Mouse (Mus musculus): ENCODE results near the gene Hoxb8.

The Hoxb8 gene

DNA sequence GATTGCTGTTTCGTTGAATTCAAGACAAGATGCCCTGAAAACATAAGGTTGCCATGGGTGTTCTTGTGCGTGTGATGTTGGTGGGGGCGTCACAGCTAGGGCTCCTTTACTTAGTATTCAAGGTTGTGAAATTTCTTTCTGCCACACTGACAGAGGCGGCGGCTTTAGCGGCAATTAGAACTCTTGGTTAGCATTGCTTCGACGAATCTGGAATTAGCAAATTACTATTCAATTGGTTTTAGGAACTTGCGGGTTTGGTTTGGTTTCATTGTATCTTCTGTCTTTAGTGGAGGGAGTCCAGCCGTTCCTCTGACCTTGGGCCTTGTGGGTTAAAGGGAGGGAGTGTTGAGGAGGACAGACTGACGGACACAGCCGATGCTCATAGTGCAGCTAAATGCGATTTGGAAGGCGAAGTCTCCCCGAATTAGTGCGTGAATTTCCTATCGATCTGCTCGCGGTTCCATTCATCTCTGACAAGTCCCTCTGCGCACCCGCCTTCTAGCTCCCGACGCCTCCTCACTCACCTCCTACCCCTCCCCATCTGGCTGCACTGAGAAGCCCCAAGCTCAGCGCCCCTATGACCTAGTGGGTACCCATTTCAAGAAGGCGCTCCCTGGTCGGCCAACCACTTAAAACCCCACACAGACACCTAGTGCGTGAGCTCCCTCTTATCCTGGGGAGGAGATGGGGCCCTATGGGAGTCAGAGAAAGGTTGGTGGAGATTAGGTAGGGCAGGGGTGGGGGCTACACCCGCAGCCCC, 36.1 kb downstream of the Hoxb8 start, which contains the start of gene Hoxb4:
TSS of gene Hoxb4 (plus strand) at position 660 of the 760 bp plus-strand sequence.
- DNase-seq = no peak

DNA sequence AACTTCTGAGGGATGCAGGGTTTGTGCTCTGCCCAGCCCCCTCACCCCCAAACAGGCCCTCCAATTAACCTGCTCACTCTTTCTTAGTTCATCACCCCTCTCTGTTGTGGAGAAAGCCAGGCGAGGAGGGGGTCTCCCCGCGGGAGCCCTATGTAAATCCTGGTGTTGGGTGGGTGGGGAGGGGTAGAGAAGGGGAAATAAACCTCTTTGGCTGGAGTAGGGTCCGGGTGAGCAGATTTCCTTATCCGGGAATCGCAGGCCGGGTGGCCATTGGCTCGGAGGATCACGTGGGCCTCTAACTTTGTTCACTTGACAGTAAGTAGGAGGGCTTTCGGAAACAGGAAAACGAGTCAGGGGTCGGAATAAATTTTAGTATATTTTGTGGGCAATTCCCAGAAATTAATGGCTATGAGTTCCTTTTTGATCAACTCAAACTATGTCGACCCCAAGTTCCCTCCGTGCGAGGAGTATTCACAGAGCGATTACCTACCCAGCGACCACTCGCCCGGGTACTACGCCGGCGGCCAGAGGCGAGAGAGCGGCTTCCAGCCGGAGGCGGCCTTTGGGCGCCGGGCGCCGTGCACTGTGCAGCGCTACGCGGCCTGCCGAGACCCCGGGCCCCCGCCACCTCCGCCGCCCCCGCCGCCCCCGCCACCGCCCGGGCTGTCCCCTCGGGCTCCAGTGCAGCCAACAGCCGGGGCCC, 36.8 kb downstream of the Hoxb8 start:
- DNase-seq = no peak

DNA sequence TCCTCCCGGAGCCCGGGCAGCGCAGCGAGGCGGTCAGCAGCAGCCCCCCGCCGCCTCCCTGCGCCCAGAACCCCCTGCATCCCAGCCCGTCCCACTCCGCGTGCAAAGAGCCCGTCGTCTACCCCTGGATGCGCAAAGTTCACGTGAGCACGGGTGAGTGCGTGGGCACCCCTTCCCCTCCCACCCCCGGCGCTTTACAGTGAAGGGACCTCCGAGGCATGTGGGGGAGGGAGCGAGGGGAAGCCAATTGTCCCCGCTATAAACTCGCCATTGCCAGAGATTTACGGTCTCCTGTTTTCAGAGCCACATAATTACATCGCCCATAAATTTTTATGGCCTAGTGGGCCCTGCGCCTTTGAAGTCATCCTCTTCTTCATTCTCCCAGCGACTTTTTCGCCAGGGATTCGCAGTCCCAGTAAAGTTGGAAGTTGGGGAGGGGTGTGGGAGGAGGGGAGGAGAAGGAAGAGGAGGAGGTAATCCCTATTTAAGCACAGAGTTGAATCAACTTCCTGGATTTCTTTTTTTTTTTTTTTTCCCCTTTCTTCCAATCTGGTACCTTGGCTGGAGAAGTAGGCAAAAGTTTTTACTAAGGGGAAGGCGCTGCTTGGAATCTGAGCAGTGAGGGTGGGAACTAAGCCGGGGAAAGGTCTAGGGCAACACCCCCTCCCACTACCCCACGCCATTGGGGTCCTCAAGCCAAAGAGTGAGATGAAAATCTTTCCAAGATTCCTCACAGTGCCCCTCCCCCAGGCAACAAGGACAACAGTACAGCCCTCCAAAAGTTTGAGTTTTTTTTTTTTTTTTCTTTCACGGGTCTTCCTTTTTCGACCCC, 37.6 kb downstream of the Hoxb8 start:
- DNase-seq = no peak

DNA sequence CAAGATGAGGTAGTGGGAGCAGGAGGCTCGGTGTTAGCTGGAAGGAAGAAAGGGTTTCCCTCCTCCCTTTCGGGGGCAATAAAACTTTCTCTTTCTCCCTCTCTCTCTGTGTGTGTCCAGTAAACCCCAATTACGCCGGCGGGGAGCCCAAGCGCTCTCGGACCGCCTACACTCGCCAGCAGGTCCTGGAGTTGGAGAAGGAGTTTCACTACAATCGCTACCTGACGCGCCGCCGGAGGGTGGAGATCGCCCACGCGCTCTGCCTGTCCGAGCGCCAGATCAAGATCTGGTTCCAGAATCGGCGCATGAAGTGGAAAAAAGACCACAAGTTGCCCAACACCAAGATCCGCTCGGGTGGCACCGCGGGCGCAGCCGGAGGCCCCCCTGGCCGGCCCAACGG, 38.2 kb downstream of the Hoxb8 start:
- no peak for DNase-seq

DNA sequence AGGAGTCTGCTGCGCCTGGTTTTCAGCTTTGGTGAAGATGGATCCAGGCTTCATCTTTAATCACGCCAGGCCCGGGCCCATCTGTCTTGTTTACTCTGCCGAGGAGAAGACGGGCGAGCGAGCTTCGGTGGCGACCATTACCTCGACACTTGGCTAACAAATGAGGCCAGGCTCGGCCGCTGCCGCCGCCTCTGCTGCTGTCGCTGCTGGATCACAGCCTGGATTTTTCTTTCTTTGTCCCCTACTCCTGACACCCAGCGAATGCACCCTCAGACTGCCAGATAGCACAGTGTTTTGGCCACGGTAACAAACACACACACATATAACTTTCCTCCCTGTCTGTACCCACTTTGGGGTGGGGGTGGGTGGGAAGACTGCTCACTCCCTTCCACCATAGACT, 39.0 kb downstream of the Hoxb8 start:
- DNase-seq = no peak

DNA sequence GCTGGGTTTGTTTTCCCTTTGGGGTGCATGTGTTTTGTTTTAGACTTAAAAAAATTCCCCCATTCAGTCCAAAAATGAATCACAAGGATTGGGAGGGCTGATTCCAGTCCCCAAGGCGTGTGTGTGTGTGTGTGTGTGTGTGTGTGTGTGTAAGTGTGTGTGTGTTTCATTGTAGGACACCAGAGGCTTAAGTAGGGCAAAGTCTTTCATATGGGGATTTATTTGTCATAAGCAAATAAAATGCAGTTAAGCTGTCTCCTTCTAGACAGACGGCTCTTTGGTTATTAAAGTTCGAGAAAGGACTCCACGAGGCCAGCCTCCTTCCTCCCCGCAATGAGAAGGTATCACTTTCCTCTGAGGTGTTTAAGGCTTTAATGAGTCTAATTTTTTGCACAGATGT, 40.1 kb downstream of the Hoxb8 start:
- no peak for DNase-seq

DNA sequence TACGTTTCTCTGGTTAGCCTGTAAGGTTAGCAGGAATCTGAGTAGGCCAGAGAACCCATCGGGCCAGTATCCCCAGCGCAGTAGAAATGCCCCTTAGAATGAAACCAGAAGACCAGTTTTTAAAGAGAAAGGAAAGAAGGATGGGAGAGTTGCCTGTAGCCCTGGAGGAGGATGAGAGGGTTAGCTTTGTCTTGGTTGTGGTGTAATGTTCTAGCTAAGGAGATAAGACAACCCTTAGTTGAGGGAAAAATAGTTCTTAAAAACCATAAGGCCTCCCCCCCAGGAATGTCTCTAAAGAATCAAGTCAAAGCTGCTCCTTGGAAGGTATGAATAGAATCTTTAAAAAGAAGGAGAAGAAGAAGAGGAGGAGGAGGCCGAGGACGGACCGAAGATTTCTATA, 41.0 kb downstream of the Hoxb8 start:
- no peak for DNase-seq

DNA sequence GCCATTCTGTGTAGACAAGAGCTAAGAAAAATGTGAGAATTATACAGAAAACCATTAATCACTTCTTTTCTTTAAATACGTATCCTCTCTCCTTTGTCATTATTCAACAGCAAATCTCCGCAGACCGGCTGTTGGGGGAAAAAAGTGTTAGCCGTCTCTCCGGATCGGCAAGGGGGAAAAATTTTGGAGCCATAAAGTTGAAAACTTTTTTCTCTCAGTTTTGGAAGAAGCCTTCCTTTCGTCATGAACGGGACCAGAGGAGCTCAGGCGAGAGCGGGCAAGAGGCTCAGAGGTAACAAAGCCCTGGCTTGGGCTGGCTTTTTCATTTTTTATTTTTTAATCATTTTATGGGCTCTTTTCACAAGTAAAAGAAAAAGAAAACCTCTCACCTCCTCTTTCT, 41.4 kb downstream of the Hoxb8 start, which contains the start of gene Hoxb3:
TSS of gene Hoxb3 (plus strand) at position 173 of the 400 bp plus-strand sequence.
- DNase-seq = no peak

DNA sequence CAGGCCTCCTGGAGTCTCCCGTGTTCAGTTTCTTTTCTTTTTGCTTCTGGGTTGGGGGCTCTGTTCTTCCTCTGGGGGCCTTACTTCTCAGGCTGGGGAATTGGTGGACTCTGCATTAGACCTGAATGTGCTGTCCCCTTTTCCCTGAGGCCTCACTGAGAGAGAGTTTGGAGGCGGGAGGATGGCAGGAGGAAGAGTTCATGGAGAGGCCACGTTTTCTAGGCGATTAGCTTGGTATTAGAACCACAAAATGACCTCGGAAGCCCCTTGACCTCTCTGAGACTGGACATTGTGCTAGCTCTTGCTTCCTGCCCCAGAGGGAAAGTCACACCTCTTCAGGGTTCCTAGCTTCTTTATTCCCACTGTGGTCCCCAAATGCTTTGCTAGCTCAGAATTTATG, 42.4 kb downstream of the Hoxb8 start:
- DNase-seq = no peak

DNA sequence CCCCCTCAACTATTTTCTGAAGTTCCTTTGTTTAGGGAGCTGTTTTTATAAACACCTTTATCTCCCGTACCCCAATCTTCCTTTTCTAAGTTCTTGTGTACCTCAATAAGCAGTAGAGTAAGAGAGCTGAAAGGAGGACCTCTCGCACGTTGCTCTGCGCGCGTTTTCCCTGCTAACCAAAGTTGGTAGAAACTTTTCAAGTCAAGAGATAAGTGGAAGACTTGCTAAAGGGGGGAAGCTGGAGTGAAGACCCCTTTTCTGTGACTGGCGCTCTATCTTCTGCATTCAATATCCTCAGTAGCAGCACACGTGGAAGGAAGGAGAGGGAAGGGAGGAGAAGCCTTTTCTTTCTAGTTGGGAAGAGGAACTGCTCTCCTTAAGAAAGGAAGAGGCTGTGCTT, 43.3 kb downstream of the Hoxb8 start:
- DNase-seq = no peak

DNA sequence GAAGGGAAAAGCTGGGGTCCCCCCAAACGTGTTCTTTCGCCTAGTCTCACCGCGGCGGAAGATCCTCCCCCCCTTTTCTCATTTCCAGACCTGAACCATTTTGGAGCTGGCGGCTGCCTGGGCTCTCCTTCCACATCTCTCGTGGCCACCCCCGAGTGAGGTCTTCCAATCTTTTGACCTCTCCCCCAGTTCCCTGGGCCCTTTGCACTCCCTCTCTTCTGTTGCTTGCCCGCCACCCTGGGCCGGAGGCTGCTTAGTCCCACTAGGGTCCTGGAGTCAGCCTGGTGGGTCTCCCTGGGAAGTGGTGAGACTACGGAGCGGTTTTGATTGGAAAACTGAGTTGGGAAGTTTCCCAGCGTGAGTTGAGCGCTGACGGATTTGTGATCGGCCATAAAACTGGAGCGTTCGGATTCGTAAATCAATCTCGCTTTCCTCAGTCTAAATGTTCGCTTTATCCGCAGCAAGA, 44.1 kb downstream of the Hoxb8 start:
- DNase-seq = no peak

DNA sequence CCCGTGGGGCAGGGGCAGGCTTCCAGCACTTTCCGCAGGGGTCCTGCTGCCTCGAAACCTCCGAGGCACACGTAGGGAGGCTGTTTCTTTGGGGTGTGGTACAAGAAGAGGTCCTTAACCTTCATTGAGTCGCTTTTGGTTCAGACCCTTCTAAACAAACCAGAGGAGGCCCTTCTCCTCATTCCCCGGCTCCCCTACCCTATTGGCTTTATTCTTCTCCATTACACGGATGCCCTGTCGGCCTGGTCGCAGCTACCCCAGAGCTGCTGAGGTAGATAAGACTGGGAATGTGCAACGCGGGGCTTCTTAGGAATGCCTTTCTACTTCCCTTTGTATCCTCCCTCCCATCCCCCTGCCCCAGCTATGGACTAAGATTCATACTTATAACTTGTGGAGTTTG, 45.0 kb downstream of the Hoxb8 start:
- no peak for DNase-seq

DNA sequence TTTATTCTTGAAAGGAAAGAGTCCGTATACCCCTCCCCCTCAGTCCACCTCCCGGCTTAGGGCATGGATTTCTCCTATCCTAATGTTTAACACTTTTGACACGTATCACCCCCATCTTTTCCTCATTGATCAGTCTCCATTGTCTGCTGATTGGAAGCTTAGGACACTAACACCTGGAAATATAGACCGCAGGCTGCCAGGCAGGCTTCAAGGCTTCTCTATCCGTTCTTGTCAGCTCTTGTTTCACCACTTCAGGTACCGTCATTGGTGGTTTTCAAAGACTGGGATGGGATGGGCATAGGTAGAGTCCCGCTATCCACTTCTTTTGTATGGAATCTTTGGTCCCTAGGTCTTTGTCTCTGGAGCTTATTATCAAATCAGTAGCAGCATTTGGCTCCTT, 45.4 kb downstream of the Hoxb8 start:
- no peak for DNase-seq

DNA sequence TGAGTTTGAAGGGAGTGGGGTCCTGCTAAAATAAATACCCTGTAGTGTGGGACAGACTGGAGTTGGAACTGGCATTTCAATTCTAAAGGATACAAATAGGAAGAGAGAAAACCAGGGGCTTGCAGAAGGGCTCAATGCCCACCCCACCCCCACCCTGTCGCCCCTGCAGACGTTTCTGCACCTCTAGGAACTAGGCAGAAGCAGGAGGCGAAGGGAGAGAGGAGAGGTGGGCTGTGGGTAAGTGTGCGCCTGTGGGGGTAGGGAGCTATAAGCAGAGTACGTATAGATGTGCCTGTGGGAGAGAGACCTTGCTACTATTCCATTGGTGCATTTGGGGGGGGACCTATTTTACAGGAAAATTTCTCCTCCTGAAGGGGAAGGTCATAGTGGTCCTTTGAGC, 46.0 kb downstream of the Hoxb8 start:
- DNase-seq = no peak

DNA sequence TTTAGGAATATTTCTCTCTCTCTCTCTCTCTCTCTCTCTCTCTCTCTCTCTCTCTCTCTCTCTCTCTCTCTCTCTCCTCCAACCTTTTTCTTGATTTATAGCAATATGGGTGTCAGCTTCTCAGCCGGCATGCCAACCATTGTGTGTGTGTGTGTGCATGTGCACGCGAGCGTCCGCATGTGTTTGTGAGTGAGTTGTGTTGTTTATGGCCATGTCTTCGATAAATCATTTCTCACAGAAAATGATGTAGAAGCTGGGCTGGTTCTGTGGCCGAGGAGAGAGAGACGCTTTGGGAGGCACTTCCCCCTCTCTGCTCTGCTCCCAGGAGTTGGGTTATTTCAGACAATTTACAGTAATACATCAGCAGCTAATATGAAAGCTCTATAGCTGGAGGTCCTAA, 46.9 kb downstream of the Hoxb8 start:
- no peak for DNase-seq

DNA sequence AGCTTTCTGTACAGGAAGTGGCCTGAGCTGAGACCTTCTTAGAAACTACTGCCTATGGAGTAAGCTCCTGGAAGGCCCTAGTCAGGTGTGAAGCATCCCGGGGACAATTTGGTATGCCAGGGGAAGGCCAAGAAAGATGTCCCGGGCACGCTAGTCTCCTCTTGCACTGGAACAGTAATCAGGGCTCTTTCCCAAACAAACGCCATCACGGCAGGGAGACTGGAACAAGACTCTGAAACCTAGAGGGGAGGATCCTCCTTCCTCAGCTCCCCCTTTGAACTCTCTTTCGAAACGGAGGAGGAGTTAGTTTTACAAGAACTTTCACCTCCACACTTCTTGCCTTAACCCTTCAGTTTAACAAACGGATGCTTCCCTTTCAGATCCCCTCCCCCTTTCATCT, 50.4 kb downstream of the Hoxb8 start:
- DNase-seq = no peak

DNA sequence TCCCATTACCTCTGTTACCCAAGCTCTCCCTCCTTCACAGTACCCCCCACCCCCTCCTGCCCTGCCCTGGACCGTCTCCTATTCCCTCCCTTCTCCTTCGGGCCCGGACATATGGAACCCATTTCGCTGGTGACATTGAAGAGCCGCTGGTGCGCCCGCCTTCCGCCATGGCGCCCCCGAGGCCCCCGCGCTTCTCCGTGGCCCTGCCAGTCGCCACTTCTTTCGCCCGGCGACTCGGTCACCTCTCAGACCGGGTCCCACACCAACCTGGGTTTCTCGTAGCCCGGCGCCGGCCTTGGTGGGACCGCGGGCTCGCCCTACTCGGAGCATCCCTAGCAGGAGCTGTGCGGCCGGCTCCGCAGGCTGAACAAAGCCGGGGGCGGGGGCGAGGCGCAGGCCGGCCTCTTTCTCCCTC, 50.9 kb downstream of the Hoxb8 start:
- no peak for DNase-seq

DNA sequence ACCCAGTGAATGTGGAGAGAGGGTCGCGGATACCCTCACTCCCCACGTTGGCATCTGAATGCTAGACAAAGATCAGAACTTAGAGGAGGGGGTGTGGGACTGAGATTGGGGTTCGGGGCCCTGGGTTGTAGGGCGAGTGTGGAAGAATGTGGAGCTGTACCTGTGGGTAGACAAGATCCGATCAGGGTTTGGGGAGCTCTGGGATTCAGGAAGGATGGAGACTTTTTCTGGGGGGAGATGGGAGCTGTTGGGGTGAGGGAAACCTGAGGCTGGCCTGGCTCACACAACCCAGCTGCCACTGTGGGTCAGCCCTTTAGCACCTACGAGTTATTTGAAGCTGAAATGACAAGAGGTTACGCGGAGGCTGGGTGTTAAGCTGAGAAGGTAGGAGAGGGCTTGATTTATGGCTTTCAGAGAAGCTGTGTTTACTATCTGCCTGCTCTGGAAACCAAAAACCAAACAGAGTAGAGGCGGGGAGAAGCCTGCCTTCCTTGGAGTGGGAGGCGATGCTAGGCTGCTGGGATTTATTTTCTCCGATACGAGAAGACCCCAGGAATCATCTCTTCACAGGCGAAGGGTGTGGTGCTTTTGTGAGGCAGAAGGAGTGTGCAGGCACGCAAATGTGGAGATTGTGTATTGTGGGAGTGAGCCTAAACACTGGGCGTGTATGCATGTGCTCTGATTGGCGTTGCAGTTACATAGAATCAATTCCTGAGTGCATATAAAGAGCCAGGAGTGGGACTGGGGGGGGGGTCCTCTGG, 51.7 kb downstream of the Hoxb8 start:
- no peak for DNase-seq

DNA sequence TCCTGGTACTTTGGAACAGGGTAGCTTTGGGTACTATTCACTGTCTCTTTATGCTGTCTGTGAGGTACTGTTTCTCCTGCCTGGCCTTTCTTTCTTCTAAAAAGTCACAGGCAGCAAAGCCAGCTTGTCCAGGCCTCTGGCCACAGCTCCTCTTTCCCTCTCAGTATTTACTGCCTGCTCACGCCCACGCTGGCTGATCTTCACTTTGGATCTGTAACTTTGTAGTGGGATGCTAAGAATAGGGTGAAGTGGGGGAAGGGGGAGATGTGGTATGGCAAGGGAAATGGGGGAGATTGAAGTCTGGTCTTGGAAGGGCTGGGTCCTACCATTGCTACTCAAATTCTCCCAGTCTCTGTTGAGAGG, 52.3 kb downstream of the Hoxb8 start:
- DNase-seq = no peak

Data from cerebellum, adult 8-10 months (tissue).